Mouse (Mus musculus): ENCODE data around the gene Wfikkn1. TPM values are rescaled to one million over a fixed set of nuclear protein-coding genes. Genes with fewer than 3 reads are reported as not detected.

Gene Wfikkn1
- 0.39 and 0.44 TPM in 2 replicates for polyA plus RNA-seq (2015; fragmentation: Nextera tagmentation; extraction: Ambion mirVana)

DNA sequence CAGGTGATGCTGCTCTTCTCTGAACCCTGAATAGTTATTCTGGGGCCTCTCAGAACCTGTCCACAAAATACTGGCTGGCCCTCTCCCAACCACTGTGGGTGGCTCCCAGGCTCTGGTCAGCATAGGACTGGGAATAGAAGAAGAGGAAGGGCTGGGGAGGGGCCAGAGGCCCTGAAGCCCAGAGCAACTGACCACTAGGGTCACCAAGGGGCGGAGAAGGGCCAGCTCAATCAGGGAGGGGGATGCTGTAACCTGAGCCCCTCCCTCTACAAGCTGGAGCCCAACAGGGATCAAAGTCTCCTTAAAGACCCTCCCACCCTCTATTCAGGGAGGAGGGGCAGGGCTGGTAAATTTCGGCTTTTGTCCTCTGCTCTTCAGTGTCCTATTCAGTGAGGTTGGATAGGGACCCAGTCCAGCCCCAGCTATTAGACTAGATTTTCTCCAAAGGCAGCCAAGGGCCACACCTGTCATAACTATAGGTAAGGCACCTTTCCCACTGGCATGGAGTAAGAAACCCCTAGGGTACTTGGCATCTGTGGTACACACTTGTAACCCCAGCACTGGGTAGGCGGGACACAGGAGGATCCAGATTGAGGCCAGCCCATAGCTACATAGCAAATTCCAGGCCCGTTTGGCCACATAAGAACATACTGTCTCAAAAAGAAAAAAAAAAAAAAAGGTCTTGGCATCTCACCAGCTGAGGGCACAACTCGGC lies at the start of gene Wfikkn1:
Gene Wfikkn1, minus strand, starts transcription at position 663 of the 715 bp plus-strand sequence.
- Histone ChIP-seq H3K9ac (0 out of 2 replicates have a peak within 1 kb of the TSS, but pooled peaks have one; percentile 13), H3K4me1 (replicated peaks) (peaks cover 36% of the 10 kb centered on the region), H3K27me3 (no peaks in the 10 kb centered on the region), H3K4me2 (no peak within 1 kb of the TSS), H3K36me3 (peaks cover 11% of the 10 kb centered on the region), H3K4me3 (no peak within 1 kb of the TSS), H3K27ac (replicated peaks) (0 out of 2 replicates have a peak within 1 kb of the TSS, but pooled peaks have one; percentile 18), H3K9me3 (no peaks in the 10 kb centered on the region)
- no peak for ATAC-seq (ENCODE audit: low FRiP score, low read depth)
- WGBS, result 30% methylated on average over 5 of the region's 5 CpGs

DNA sequence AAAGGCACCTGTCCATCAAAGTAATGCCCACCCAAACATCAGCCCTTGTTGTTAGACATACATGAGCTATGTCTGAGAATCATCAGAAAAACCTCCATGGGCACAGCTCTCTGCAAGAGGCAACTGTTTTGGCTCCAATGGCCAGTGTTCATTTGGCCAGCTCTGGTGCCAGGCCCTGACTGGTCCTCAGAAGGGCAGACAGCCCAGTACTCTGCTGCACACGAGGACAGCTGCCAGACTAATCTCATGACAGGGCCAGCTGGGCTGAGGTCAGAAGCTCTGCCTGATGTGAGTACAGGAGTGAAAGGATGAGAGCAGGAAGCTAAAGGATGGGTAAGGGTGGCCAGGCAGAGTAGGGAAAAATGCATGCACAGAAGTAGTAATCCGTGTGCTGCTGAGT lies 44.7 kb upstream of the Wfikkn1 start:
- no peak for ATAC-seq (ENCODE audit: low FRiP score, low read depth)
- Histone ChIP-seq H3K9me3 (no peaks in the 10 kb centered on the region), H3K9ac (no peak overlapping the region), H3K36me3 (peaks cover 34% of the 10 kb centered on the region; the same call in 1 of the 2 replicates), H3K27me3 (no peaks in the 10 kb centered on the region), H3K27ac (replicated peaks) (no peak overlapping the region), H3K4me1 (replicated peaks) (no peaks in the 10 kb centered on the region), H3K4me2 (no peak overlapping the region), H3K4me3 (no peak overlapping the region)
- 80% methylated on average over 2 of the region's 2 CpGs for WGBS

DNA sequence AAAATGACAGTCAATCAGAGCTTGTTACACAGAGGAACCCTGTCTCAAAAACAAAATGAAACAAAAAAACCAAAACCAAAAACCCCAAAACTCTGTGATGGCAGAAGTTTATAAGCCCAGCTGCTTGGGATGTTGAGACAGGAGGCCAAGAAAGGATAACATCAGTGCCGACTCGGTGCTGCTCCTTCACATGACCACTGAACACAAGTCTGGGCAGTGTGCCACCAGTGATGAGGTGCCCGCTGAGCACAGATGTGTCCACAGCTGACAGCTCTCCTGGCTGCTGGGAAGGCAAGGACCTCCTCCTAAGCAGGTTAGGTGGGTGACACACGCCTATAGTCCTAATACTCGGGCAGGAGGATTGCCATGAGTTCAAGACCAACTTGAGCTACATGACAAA lies 41.5 kb upstream of the Wfikkn1 start:
- Histone ChIP-seq H3K4me2 (no peak overlapping the region), H3K4me3 (no peak overlapping the region), H3K9me3 (no peaks in the 10 kb centered on the region), H3K36me3 (peaks cover 10% of the 10 kb centered on the region; the same call in 1 of the 2 replicates), H3K27me3 (no peaks in the 10 kb centered on the region), H3K27ac (replicated peaks) (no peak overlapping the region), H3K4me1 (replicated peaks) (peaks cover 17% of the 10 kb centered on the region), H3K9ac (no peak overlapping the region)
- WGBS, result 74% methylated on average over 5 of the region's 5 CpGs
- no peak for ATAC-seq (ENCODE audit: low FRiP score, low read depth)

GRCm38 (mm10) chr17:25919786-25920642 lies 39.4 kb upstream of the Wfikkn1 start:
- no peaks in the 10 kb centered on the region for H3K27me3 ChIP-seq
- ATAC-seq (ENCODE audit: low FRiP score, low read depth), result peak; percentile 99
- peak overlapping the region; percentile 81 for H3K4me3 ChIP-seq
- peaks cover 18% of the 10 kb centered on the region for H3K4me1 ChIP-seq (replicated peaks)
- H3K4me2 ChIP-seq, result peak overlapping the region; percentile 86
- H3K9ac ChIP-seq, result peak overlapping the region; percentile 88
- H3K27ac ChIP-seq (replicated peaks), result peak overlapping the region; percentile 97
- no peaks in the 10 kb centered on the region for H3K9me3 ChIP-seq
- WGBS, result under 1% methylated on average over 40 of the region's 40 CpGs
- no peaks in the 10 kb centered on the region for H3K36me3 ChIP-seq

GRCm38 (mm10) chr17:25919144-25919785 lies 38.6 kb upstream of the Wfikkn1 start, which contains the start of gene Rab40c:
TSS of gene Rab40c (minus strand) at chr17:25919727.
- H3K4me3 ChIP-seq, result peak within 1 kb of the TSS; percentile 81
- peaks cover 22% of the 10 kb centered on the region for H3K4me1 ChIP-seq (replicated peaks)
- WGBS, result under 1% methylated on average over 76 of the region's 78 CpGs
- peak within 1 kb of the TSS; percentile 86 for H3K4me2 ChIP-seq
- peak within 1 kb of the TSS; percentile 97 for H3K27ac ChIP-seq (replicated peaks)
- H3K27me3 ChIP-seq, result no peaks in the 10 kb centered on the region
- no peak for ATAC-seq (ENCODE audit: low FRiP score, low read depth)
- no peaks in the 10 kb centered on the region for H3K9me3 ChIP-seq
- peak within 1 kb of the TSS; percentile 88 for H3K9ac ChIP-seq
- H3K36me3 ChIP-seq, result no peaks in the 10 kb centered on the region

- peak overlapping the region; percentile 88 for H3K9ac ChIP-seq
- peak overlapping the region; percentile 86 for H3K4me2 ChIP-seq
- peaks cover 25% of the 10 kb centered on the region for H3K4me1 ChIP-seq (replicated peaks)
- ATAC-seq (ENCODE audit: low FRiP score, low read depth), result no peak
- peak overlapping the region; percentile 85 for H3K27ac ChIP-seq (replicated peaks)
- no peaks in the 10 kb centered on the region for H3K27me3 ChIP-seq
- WGBS, result 87% methylated on average over 9 of the region's 9 CpGs
- H3K4me3 ChIP-seq, result peak overlapping the region; percentile 81
- no peaks in the 10 kb centered on the region for H3K9me3 ChIP-seq
- no peaks in the 10 kb centered on the region for H3K36me3 ChIP-seq
Measured at GRCm38 (mm10) chr17:25918037-25918750, 37.5 kb upstream of the Wfikkn1 start.

DNA sequence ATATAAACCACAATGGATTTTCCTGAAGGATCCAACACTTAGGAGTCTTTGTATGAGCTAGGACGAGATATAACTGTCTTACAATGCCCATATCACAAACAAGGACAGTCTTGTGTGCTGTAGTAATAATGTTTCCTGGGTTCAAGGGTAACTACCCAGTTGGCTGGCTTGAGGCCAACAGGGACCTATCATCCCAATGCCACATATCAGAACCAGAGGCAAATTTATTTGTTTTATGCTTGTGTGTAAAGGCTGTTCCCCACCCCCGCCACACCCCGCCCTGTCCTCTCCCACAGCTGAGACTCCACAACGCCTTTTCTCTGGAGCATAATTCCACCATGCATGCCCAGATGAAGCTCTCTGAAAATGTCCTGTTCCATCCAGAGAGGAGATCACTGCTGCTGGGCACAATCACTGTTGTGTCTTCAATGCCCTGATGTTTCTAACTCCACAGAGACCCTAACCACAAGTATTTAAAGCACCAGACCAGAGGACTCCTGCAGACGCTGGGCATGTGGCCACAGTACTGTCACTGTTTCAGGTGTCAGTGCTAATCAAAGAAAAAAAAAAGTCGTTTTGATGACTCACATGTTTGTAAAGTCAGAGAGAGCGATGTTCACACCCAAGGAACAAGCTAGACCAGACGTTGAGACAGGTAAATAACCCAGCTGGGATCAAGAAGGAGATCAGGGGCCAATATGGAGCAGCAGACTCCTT lies 36.4 kb upstream of the Wfikkn1 start:
- Histone ChIP-seq H3K27me3 (no peaks in the 10 kb centered on the region), H3K9me3 (no peaks in the 10 kb centered on the region), H3K4me3 (no peak overlapping the region), H3K4me1 (replicated peaks) (peaks cover 25% of the 10 kb centered on the region), H3K27ac (replicated peaks) (no peak overlapping the region), H3K9ac (no peak overlapping the region), H3K36me3 (no peaks in the 10 kb centered on the region), H3K4me2 (no peak overlapping the region)
- ATAC-seq (ENCODE audit: low FRiP score, low read depth), result no peak
- WGBS, result 85% methylated on average over 8 of the region's 8 CpGs

DNA sequence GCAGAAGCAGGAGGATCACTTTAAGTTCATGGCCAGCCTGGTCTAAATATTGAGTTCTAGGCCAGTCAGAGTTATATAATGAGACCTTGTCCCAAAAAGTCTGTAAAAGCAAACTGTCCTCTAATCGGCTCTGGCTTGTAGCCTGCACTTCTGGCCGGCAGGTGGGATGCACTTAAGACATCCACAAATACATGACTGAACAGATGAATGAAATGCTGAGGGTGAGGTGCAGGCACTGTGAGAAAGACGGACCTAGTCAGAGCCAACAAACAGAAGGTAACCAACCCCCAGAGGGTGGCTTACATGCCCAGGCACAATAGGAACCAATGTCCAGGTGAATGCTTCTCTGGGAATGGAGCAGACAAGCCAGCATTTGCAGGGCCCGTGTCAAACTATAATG lies 33.6 kb upstream of the Wfikkn1 start:
- Histone ChIP-seq H3K9ac (no peak overlapping the region), H3K27me3 (no peaks in the 10 kb centered on the region), H3K4me3 (no peak overlapping the region), H3K4me1 (replicated peaks) (peaks cover 25% of the 10 kb centered on the region), H3K36me3 (no peaks in the 10 kb centered on the region), H3K27ac (replicated peaks) (no peak overlapping the region), H3K9me3 (no peaks in the 10 kb centered on the region), H3K4me2 (no peak overlapping the region)
- ATAC-seq (ENCODE audit: low FRiP score, low read depth), result no peak
- WGBS, result 90% methylated on average over 4 of the region's 4 CpGs

GRCm38 (mm10) chr17:25913877-25914275 lies 33.2 kb upstream of the Wfikkn1 start:
- no peaks in the 10 kb centered on the region for H3K9me3 ChIP-seq
- H3K36me3 ChIP-seq, result no peaks in the 10 kb centered on the region
- H3K27ac ChIP-seq (replicated peaks), result no peak overlapping the region
- H3K9ac ChIP-seq, result no peak overlapping the region
- peaks cover 25% of the 10 kb centered on the region for H3K4me1 ChIP-seq (replicated peaks)
- H3K4me3 ChIP-seq, result no peak overlapping the region
- H3K27me3 ChIP-seq, result no peaks in the 10 kb centered on the region
- WGBS, result 96% methylated on average over 1 of the region's 1 CpGs
- H3K4me2 ChIP-seq, result no peak overlapping the region
- no peak for ATAC-seq (ENCODE audit: low FRiP score, low read depth)

DNA sequence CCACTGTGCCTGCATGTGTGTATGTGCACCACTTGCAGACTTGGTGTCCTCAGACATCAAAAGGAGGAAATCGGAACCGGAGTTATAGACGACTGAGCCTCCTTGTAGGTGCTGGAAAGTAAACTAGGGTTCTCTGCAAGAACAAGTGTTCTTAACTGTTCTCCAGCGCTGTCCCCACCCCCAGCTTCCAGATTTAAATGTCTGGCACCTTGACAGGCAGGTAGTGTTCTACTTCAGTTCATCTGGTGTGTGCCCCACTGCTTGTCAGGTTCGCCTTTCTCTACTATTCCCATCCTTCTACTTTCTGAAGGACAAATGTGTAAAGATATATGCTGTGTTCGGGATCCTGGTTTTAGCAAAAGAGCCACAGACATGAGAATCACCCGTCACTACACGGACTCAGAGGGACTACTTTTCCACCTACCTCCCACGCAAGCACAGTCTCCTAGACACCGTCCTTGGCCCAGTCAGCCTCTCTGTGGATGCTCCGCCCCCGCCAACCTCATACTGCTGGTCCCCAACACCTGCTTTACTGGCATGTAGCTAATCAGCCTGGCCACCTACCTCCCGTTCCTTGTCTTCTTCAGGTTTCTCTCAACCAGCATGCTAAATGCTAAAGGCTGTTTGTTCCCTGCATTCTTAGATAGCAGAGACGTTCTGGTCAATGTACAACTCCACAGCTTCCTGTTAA lies 32.7 kb upstream of the Wfikkn1 start:
- no peak overlapping the region for H3K4me2 ChIP-seq
- peaks cover 20% of the 10 kb centered on the region for H3K4me1 ChIP-seq (replicated peaks)
- WGBS, result 89% methylated on average over 14 of the region's 14 CpGs

More for the DNA sequence above, 32.7 kb upstream of the Wfikkn1 start:
- Histone ChIP-seq H3K27ac (replicated peaks) (no peak overlapping the region), H3K36me3 (no peaks in the 10 kb centered on the region), H3K9me3 (no peaks in the 10 kb centered on the region), H3K9ac (no peak overlapping the region), H3K27me3 (no peaks in the 10 kb centered on the region), H3K4me3 (no peak overlapping the region)
- ATAC-seq (ENCODE audit: low FRiP score, low read depth), result no peak
